Mouse (Mus musculus) liver, adult 10 weeks (tissue): ENCODE results near the gene Hsd3b5. TPM values are rescaled to one million over a fixed set of nuclear protein-coding genes. Genes with fewer than 3 reads are reported as not detected.

Experiments
- polyA plus RNA-seq: library from polyadenylated mRNA; stranded (reverse); fragments of 350-450 nt; fragmentation: Illumina TruSeq; extraction: RNeasy Lipid Tissue Mini Kit (QIAGEN cat#74804); gene quantifications from one replicate; pipeline ENCODE4 v1.2.3, GENCODE M21; 2014; ENCODE audit warnings: low read depth, low replicate concordance

Gene Hsd3b5
- polyA plus RNA-seq = 5.2 TPM

DNA sequence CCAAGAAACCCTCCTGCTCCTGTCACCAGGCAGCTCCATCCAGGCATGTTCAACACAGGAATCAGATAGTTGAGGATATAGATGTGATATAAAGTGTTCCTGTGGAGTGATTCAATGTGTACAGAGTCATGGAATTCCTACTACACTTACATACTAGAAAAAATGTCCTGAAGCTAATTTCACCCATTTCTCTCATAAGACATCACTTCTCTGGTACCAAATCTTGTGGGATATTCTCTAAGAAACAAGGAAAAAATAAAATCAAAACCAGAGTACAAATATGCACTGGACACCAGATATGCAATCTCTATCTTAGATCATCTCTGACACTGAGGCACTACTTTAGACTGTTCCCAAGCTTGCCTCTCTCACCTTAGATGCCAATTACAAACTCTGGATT, at the start of gene Hsd3b5:
TSS of gene Hsd3b5 (minus strand) at position 101 of the 400 bp plus-strand sequence.

DNA sequence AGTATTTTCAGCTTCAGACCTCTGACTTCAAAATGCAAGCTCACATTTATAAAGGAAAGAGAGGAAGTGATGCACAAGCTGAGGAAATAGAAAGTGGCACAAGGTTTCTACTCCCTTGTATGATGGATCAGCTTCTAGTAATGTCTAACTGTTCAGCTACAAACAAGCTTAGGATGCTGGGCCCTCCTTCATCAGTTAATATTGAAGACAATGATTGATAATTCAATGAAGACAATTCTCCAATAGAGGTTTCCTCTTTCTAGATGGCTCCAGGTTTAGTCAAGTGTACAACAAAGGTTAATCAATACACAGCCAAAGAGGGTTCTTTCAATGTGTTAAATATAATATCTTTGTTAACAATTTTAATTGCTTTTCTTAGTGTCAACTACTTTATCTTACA, 41.3 kb downstream of the Hsd3b5 start, which contains the start of gene Gm10681:
TSS of gene Gm10681 (minus strand) at position 101 of the 400 bp plus-strand sequence.

Other genes starting within 250 kb of the Hsd3b5 start
- gene Zfp697, start 247.8 kb downstream of the Hsd3b5 start, polyA plus RNA-seq = 1.0 TPM
- gene Gm4450, start 173.1 kb downstream of the Hsd3b5 start, polyA plus RNA-seq = not detected
- gene Hsd3b4, start 119.7 kb downstream of the Hsd3b5 start, polyA plus RNA-seq = not detected
- gene Gm10681, start 41.4 kb downstream of the Hsd3b5 start, polyA plus RNA-seq = not detected
- gene Hsd3b2, start 94.3 kb upstream of the Hsd3b5 start, polyA plus RNA-seq = 32.2 TPM
- 166 TPM for gene Hsd3b3, start 132.9 kb upstream of the Hsd3b5 start, polyA plus RNA-seq
- not detected for gene Hsd3b6, start 184.2 kb upstream of the Hsd3b5 start, polyA plus RNA-seq
- 0.32 TPM for gene Hsd3b1, start 229.5 kb upstream of the Hsd3b5 start, polyA plus RNA-seq